Mouse (Mus musculus): ENCODE data around the gene Sgsm3. TPM values are rescaled to one million over a fixed set of nuclear protein-coding genes. Genes with fewer than 3 reads are reported as not detected.

Sgsm3 gene
- total RNA-seq (2023) = 13.5 TPM

DNA sequence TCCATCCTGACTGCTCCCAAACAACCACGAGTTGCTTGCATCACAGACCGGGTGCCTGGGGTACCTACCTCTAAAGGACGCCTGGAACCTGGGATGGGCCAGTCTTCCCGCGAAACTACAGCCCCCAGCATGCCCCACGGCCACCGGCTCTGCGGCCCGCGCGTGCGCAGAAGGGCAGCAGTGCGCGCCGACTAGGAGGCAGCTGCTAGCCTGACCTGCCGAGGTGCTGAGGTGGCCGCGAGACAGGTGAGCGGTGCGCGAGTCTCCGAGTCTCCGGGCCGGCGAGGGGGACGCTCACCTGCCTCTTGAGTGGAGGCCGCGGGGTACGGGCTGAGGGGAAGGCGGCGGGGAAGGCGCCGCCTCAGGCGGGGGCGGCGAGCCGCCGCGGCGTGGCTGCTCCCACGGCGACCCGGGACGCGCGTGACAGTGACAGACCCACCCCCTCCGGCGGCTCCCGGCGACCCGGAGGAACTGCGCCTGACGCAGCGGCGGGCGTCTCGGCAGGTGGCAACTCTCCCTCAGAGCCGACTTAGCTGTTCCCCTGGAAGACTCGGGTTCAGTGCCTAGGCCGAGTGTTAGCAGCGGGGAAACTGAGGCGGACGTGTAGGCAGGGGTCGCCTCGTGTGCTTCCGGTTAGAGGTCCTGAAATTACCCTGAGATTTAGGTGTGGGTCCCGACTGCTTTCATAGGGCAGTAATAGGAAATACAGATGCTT, at the start of gene Sgsm3:
Sgsm3 (plus strand) TSS at position 146 of the 715 bp plus-strand sequence.

DNA sequence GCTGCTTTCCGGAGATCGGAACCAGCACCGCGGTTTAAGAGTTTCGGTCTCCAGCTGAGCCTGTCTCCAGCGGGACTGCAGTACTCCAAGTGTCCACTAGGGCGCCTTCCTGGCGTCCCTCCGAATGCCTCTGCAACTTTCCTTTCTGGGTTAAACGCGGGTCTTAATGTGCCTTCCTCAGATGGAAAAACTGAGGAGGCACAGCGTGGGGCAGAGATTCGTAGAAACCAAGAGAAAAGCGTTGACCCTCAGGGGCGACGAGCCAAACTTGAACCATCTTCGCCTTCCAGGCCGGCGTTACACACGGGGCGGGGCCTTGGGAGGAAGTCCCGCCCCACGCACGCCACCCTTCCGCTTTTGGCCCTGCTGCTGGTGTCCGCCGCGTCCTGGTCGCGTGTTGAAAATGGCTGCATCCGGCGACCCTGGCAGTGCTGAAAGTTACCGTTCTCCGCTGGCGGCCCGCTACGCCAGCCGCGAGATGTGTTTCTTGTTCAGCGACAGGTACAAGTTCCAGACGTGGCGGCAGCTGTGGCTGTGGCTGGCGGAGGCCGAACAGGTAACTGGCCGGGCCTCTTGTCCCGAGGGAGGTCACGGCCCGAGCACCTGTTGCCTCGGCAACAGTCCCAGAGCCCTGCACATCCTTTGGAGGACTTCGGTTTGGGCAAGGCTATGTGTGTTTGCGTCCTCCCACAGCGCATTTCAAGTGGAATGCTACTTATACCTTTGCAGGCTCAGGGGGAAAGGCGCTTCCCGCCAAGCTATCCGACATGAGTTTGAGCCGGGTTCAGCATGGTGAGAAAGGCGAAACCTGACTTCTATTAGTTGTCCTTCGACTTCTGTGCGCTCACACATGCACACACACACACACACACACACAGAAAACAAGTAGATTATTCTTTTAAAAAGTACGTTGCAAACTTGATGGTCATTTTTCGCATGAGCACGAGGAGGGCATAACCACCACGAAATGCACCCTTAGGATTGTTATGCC, 29.1 kb upstream of the Sgsm3 start, which contains the start of gene Adsl:
Adsl (plus strand) TSS at position 346 of the 991 bp plus-strand sequence.

Other genes with a start within 250 kb of the Sgsm3 start
- gene Adsl, start 29.3 kb upstream of the Sgsm3 start, total RNA-seq (2023) = 53.6 TPM
- 204 TPM for gene Mrtfa, start 213.0 kb downstream of the Sgsm3 start, total RNA-seq (2023)